Mouse (Mus musculus) frontal cortex, postnatal 14 days (tissue): Measurements from ENCODE around the gene Col4a3bp.
A peak's percentile ranks its signal among the peaks of the same experiment; 100 is the strongest.

Experiments used
- DNase-seq, 2 experiments: peaks; one replicate each; pipeline ENCODE4 v3.0.0; 2022; ENCODE audit warnings: low spot score in 2 of 2

The Col4a3bp gene

GRCm38 (mm10) chr13:96541381-96541780 lies 1.0 kb upstream of the Col4a3bp start:
- no peak for DNase-seq

GRCm38 (mm10) chr13:96542901-96543891 lies 778 bp downstream of the Col4a3bp start:
- DNase-seq, result peak in 1 of 2 experiments; percentile 46

- DNase-seq, result no peak
Measured at GRCm38 (mm10) chr13:96544506-96544905, 2.1 kb downstream of the Col4a3bp start.

- no peak for DNase-seq
Measured at GRCm38 (mm10) chr13:96547250-96547649, 4.8 kb downstream of the Col4a3bp start.

- DNase-seq, result no peak
Measured at GRCm38 (mm10) chr13:96547941-96548340, 5.5 kb downstream of the Col4a3bp start.

GRCm38 (mm10) chr13:96555099-96555498 lies 12.7 kb downstream of the Col4a3bp start:
- DNase-seq, result no peak

- DNase-seq, result no peak
Measured at GRCm38 (mm10) chr13:96567977-96568376, 25.6 kb downstream of the Col4a3bp start.

GRCm38 (mm10) chr13:96570313-96571015 lies 28.0 kb downstream of the Col4a3bp start:
- no peak for DNase-seq

- DNase-seq, result no peak
Measured at GRCm38 (mm10) chr13:96571016-96571361, 28.6 kb downstream of the Col4a3bp start.

- DNase-seq, result no peak
Measured at GRCm38 (mm10) chr13:96574170-96574569, 31.8 kb downstream of the Col4a3bp start.

GRCm38 (mm10) chr13:96579104-96579503 lies 36.7 kb downstream of the Col4a3bp start:
- DNase-seq, result no peak

GRCm38 (mm10) chr13:96579979-96580378 lies 37.6 kb downstream of the Col4a3bp start:
- DNase-seq, result no peak

- no peak for DNase-seq
Measured at GRCm38 (mm10) chr13:96584201-96584600, 41.8 kb downstream of the Col4a3bp start.

GRCm38 (mm10) chr13:96586540-96586939 lies 44.1 kb downstream of the Col4a3bp start:
- DNase-seq, result no peak

GRCm38 (mm10) chr13:96588642-96589041 lies 46.2 kb downstream of the Col4a3bp start:
- no peak for DNase-seq

- DNase-seq, result no peak
Measured at GRCm38 (mm10) chr13:96593621-96594020, 51.2 kb downstream of the Col4a3bp start.

- DNase-seq, result no peak
Measured at GRCm38 (mm10) chr13:96594070-96594469, 51.7 kb downstream of the Col4a3bp start.

- DNase-seq, result no peak
Measured at GRCm38 (mm10) chr13:96599182-96599581, 56.8 kb downstream of the Col4a3bp start.

GRCm38 (mm10) chr13:96604242-96604641 lies 61.8 kb downstream of the Col4a3bp start:
- DNase-seq, result no peak

GRCm38 (mm10) chr13:96614615-96615014 lies 72.2 kb downstream of the Col4a3bp start:
- DNase-seq, result no peak

- DNase-seq, result no peak
Measured at GRCm38 (mm10) chr13:96620891-96621290, 78.5 kb downstream of the Col4a3bp start.

- DNase-seq, result no peak
Measured at GRCm38 (mm10) chr13:96630396-96630795, 88.0 kb downstream of the Col4a3bp start.

GRCm38 (mm10) chr13:96644168-96644567 lies 101.8 kb downstream of the Col4a3bp start:
- no peak for DNase-seq
